Mouse (Mus musculus) liver, embryonic 14.5 days (tissue): Measurements from ENCODE around the gene Usb1. TPM values are rescaled to one million over a fixed set of nuclear protein-coding genes. Genes with fewer than 3 reads are reported as not detected.

Experiments
- ATAC-seq: fragments of 200-750 bp; cut with Nextera tagmentation; 2 replicates; pipeline ENCODE4 v1.8.0; 2017; ENCODE audit warnings: moderate number of reproducible peaks, mild to moderate bottlenecking, moderate library complexity; ENCODE audit not compliant: insufficient read depth
- DNase-seq, 3 experiments: peaks; one replicate each; pipeline ENCODE4 v3.0.0-alpha.2; 2012 to 2013; ENCODE audit warnings: low read depth in 3 of 3, low spot score in 3 of 3
- H3K27ac ChIP-seq: fragments of 300-500 bp; sonication (generic); 2 replicates; pipeline ENCODE4 v1.5.1; 2014; ENCODE audit warnings: moderate library complexity, mild to moderate bottlenecking, control low read depth, inconsistent platforms
- H3K27me3 ChIP-seq: fragments of 300-500 bp; sonication (generic); 2 replicates; pipeline ENCODE4 v1.6.1; 2014; ENCODE audit warnings: mild to moderate bottlenecking, low read length, moderate library complexity; ENCODE audit not compliant: control insufficient read depth, insufficient read depth
- H3K36me3 ChIP-seq: fragments of 300-500 bp; sonication (generic); replicated peaks from 2 replicates; pipeline ENCODE4 v1.6.1; 2014; ENCODE audit warnings: low read depth; ENCODE audit not compliant: control insufficient read depth, insufficient read depth
- H3K4me1 ChIP-seq, 2 experiments: fragments of 200-500 bp in 1 of 2; fragments of 300-500 bp in 1 of 2; sonication (generic) in 1 of 2; replicated peaks; 2 replicates each; pipeline ENCODE4 v1.6.1; 2012 to 2014; ENCODE audit warnings: antibody characterized with exemption in 1 of 2, inconsistent platforms in 1 of 2, low read length in 1 of 2; ENCODE audit not compliant: control insufficient read depth in 2 of 2, insufficient read depth in 2 of 2
- H3K4me2 ChIP-seq: fragments of 300-500 bp; sonication (generic); 2 replicates; pipeline ENCODE4 v1.6.1; 2014; ENCODE audit warnings: low read depth, mild to moderate bottlenecking, control low read depth, moderate library complexity
- H3K4me3 ChIP-seq, 2 experiments: fragments of 200-500 bp in 1 of 2; fragments of 300-500 bp in 1 of 2; sonication (generic) in 1 of 2; 2 replicates each; pipeline ENCODE4 v1.5.1; 2012 to 2014; ENCODE audit warnings: low read depth in 2 of 2, low read length in 2 of 2, mild to moderate bottlenecking in 2 of 2, control low read depth in 1 of 2, inconsistent platforms in 1 of 2, moderate library complexity in 1 of 2; ENCODE audit not compliant: insufficient read depth in 1 of 2
- H3K9ac ChIP-seq: fragments of 300-500 bp; sonication (generic); replicated peaks from 2 replicates; pipeline ENCODE4 v1.6.1; 2014; ENCODE audit warnings: mild to moderate bottlenecking, control low read depth, moderate library complexity
- H3K9me3 ChIP-seq: fragments of 300-500 bp; sonication (generic); 2 replicates; pipeline ENCODE4 v1.6.1; 2016; ENCODE audit warnings: low read length, mixed read lengths; ENCODE audit not compliant: control insufficient read depth
- CTCF ChIP-seq: IDR thresholded peaks from 2 replicates; pipeline ENCODE4 v1.5.1; 2016; ENCODE audit warnings: antibody characterized with exemption, low read depth, control low read depth
- EP300 ChIP-seq: IDR thresholded peaks from 2 replicates; pipeline ENCODE4 v1.6.1; 2016; ENCODE audit warnings: antibody characterized with exemption, low read depth
- WGBS: fragments of 180-500 bp; shearing (Covaris S2); extraction: QIAGEN DNeasy Blood & Tissue Kit; methylation state at CpG from one replicate; pipeline ENCODE4 v1.1.7; 2014; ENCODE audit not compliant: insufficient replicate concordance; 5-methylcytosine and 5-hydroxymethylcytosine counted together
- polyA plus RNA-seq, 2 experiments: library from polyadenylated mRNA; depleted of rRNA in 1 of 2; stranded (reverse) in 1 of 2; unstranded in 1 of 2; fragments of >200 nt; fragmentation: Nextera tagmentation in 1 of 2; extraction: Ambion mirVana in 1 of 2; gene quantifications; 2 replicates each; pipeline versions ENCODE4 v1.2.1 to v1.2.3; 2012 to 2014

Usb1 gene
- polyA plus RNA-seq, 2 experiments = 8.7 to 9.3 TPM

GRCm38 (mm10) chr8:95326822-95327221 lies 5.3 kb upstream of the Usb1 start:
- no peak overlapping the region for H3K27ac ChIP-seq
- TF ChIP-seq CTCF (no peak), EP300 (no peak)
- no peaks in the 10 kb centered on the region for H3K36me3 ChIP-seq
- WGBS = 59% methylated on average over 5 of the region's 5 CpGs
- peaks cover 7 to 8% of the 10 kb centered on the region in 2 experiments for H3K4me1 ChIP-seq
- no peaks in the 10 kb centered on the region for H3K9me3 ChIP-seq
- no peak overlapping the region for H3K4me3 ChIP-seq
- no peak overlapping the region for H3K4me2 ChIP-seq
- ATAC-seq = no peak
- no peak overlapping the region for H3K9ac ChIP-seq
- DNase-seq = no peak
- no peaks in the 10 kb centered on the region for H3K27me3 ChIP-seq

DNA sequence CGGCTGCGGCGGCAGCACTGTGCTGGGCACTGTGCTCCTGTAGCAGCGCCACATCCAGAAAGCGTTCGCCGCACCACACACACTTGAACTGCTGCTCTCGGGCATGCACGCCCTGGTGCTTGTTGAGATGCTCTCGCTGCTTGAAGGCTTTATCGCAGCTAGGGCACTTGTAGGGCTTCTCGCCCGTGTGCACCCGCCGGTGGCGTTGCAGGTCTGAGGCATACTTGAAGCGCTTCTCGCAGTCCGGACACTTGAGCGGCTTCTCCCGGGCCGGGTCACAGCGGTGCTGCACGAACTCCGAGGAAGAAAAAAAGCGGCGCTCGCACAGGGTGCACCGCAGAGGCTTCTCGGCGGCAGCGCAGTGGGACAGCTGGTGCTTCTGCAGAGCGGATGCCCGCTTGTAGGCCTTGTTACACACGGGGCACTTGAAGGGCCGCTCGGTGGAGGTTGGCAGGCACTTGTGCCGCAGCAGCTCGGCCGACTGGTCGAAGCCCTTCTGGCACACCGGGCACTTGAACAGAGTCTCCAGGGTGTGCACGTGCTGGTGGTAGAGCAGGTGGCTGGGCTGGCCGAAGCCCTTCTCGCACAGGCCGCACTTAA lies 4.1 kb upstream of the Usb1 start:
- DNase-seq (no peak), ATAC-seq (no peak)
- H3K9me3 ChIP-seq = no peaks in the 10 kb centered on the region
- WGBS = 86% methylated on average over 46 of the region's 46 CpGs
- no peak overlapping the region for H3K4me3 ChIP-seq
- H3K27me3 ChIP-seq = no peaks in the 10 kb centered on the region
- H3K36me3 ChIP-seq = no peaks in the 10 kb centered on the region
- no peak overlapping the region for H3K4me2 ChIP-seq
- no peak overlapping the region for H3K27ac ChIP-seq
- H3K4me1 ChIP-seq = peaks cover 14% of the 10 kb centered on the region in 2 experiments
- no peak for TF ChIP-seq EP300
- no peak for TF ChIP-seq CTCF
- no peak overlapping the region for H3K9ac ChIP-seq

DNA sequence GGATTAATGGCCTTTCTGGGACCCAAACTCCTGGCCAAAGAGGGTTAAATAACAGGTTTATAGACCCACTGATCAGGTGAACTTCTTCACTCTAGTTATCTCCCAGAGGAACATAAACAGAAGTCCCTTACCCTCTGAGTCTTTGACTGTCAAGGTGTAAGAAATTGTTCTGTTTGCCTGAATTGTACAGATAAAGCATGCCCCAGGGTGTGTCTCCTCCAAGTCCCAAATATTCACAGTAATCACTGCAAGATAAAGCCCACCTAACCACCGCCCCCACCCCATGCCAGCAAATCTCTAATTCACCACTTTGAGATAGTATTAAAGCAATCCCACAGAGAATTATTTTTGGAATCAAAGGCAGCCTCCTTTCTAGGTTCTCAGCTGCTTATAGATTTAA lies 1.7 kb upstream of the Usb1 start:
- no peak for DNase-seq
- H3K4me3 ChIP-seq = no peak overlapping the region
- peaks cover 14 to 15% of the 10 kb centered on the region in 2 experiments for H3K4me1 ChIP-seq
- no peaks in the 10 kb centered on the region for H3K36me3 ChIP-seq
- no peaks in the 10 kb centered on the region for H3K9me3 ChIP-seq
- no peak overlapping the region for H3K27ac ChIP-seq
- WGBS = 11% methylated on average over 1 of the region's 1 CpGs
- no peak for ATAC-seq
- H3K27me3 ChIP-seq = no peaks in the 10 kb centered on the region
- no peak overlapping the region for H3K9ac ChIP-seq
- TF ChIP-seq EP300 = no peak
- no peak for TF ChIP-seq CTCF
- peak overlapping the region; percentile 76 for H3K4me2 ChIP-seq

- TF ChIP-seq CTCF = 0 out of 2 replicates have a peak, but pooled peaks have one; percentile 17
- no peak for TF ChIP-seq EP300
- Histone ChIP-seq H3K9ac (peak overlapping the region; percentile 75), H3K36me3 (no peaks in the 10 kb centered on the region), H3K27ac (peak overlapping the region; percentile 12; the same call in 1 of the 2 replicates), H3K4me3 (peak overlapping the region; percentile 66 to 79), H3K9me3 (no peaks in the 10 kb centered on the region), H3K4me2 (peak overlapping the region; percentile 76), H3K27me3 (no peaks in the 10 kb centered on the region), H3K4me1 (peaks cover 14 to 15% of the 10 kb centered on the region in 2 experiments)
- ATAC-seq (peak; percentile 44), DNase-seq (no peak)
- WGBS = under 1% methylated on average over 38 of the region's 38 CpGs
Observed at GRCm38 (mm10) chr8:95331156-95331719, 846 bp upstream of the Usb1 start.

DNA sequence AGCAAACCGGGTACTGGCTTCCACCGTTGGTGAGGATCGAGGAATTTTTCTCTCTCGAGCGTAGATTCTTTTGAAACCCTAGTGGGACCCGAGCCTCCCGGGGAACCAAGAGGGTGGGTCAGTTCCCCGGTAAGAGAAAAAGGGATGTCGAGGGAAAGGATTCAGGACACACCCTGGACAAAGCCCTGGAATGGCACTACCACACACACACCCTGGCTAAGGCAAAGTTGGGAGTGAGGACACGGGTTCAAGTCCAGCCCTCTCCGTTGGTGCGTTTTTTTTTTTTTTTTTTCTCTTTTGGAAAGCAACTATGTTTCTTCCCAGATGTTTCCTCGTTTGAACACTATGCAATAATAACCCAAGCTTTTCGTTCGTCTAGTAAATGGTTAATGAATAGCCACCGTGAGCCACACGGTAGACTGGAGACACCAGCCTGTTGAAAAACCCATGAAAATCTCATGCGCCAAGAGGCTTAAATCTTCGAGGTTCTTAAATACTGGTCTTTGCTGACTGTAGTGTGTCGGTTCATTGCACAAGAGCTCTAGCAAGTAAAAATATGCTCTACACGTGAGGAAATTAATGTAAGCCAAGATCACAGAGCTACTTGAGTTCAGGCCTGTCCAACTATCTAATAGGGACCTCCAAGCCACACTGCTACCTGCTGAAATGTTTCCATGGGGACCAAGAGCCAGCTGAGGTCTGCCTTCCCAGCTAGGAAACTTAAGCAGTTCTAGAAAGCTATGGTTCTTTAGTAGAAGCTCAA lies 534 bp downstream of the Usb1 start:
- Histone ChIP-seq H3K4me2 (peak overlapping the region; percentile 76), H3K9ac (peak overlapping the region; percentile 65), H3K27ac (peak overlapping the region; percentile 86), H3K4me3 (peak overlapping the region; percentile 64 to 79), H3K36me3 (no peaks in the 10 kb centered on the region), H3K27me3 (no peaks in the 10 kb centered on the region), H3K9me3 (no peaks in the 10 kb centered on the region), H3K4me1 (peaks cover 14 to 15% of the 10 kb centered on the region in 2 experiments)
- 24% methylated on average over 21 of the region's 21 CpGs for WGBS
- TF ChIP-seq CTCF (no peak), EP300 (no peak)
- DNase-seq (no peak), ATAC-seq (no peak; the same call in 1 of the 2 replicates)
